Mouse (Mus musculus): ENCODE measurements around the gene Rnf126. TPM values are rescaled to one million over a fixed set of nuclear protein-coding genes. Genes with fewer than 3 reads are reported as not detected.

Gene Rnf126
- polyA plus RNA-seq, 1 experiment, result 49.6 TPM

DNA sequence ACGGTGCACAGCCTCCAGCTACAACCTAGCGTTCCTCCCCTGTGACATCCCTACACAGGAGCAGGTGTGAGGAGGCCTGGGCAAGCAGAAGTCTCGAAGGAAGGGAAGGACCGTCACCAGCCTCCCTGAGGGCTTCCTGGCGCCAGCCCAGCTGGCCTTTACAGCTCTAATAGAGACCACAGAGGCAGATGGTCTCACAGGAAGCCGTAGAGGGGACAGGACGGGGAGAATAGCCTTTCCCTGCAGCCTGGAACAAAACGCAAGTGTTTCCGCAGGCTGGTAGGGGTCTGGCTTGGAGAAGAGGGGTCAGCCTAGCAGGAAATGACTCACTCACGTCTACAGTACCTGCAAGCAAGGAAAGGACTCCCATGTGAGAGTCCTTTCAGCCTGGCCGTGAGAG lies 41.1 kb upstream of the Rnf126 start:
- TF ChIP-seq EP300 (IDR thresholded peaks at IDR 0.05; ENCODE audit: insufficient read depth, low read depth, low read length) (no peak), CTCF (IDR thresholded peaks at IDR 0.05; ENCODE audit: low read depth, low read length) (no peak), POLR2A (IDR thresholded peaks at IDR 0.05; ENCODE audit: insufficient read depth, low read length) (no peak)
- Histone ChIP-seq H3K4me1 (ENCODE audit: control insufficient read depth, insufficient read depth, low read length) (peaks cover under 1% of the 10 kb centered on the region), H3K9ac (ENCODE audit: low read depth, poor library complexity, severe bottlenecking) (no peak overlapping the region), H3K9me3 (replicated peaks; ENCODE audit: control insufficient read depth, insufficient read depth, low read length, poor library complexity, severe bottlenecking) (no peaks in the 10 kb centered on the region), H3K4me3 (ENCODE audit: low read depth, low read length) (no peak overlapping the region), H3K27me3 (ENCODE audit: control insufficient read depth, insufficient read depth, low read length, poor library complexity, severe bottlenecking) (no peaks in the 10 kb centered on the region), H3K36me3 (ENCODE audit: control insufficient read depth, insufficient read depth, low read length, poor library complexity, severe bottlenecking) (no peaks in the 10 kb centered on the region), H3K27ac (ENCODE audit: insufficient read depth, low read length) (no peak overlapping the region)

DNA sequence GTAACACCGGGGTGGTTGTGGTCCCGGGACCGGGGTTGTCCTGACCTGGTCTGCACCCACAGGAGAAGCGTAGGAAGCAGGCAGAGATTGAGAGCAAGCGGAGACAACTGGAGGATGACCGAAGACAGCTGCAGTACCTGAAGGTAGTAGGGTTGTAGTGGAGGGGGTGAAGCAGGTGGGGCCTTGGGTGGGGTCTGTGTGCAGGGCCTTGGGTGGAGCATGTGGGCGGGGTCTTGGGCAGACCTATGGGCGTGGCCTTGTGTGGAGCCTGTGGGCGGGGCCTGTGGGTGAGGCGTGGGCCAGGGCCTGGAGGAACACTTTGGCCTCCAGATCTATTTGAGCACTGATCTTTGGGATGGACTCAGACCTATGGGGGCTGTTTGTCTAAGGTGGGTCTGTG lies 40.2 kb upstream of the Rnf126 start:
- H3K27ac ChIP-seq (ENCODE audit: insufficient read depth, low read length), result no peak overlapping the region
- H3K36me3 ChIP-seq (ENCODE audit: control insufficient read depth, insufficient read depth, low read length, poor library complexity, severe bottlenecking), result no peaks in the 10 kb centered on the region
- H3K4me3 ChIP-seq (ENCODE audit: low read depth, low read length), result no peak overlapping the region
- H3K4me1 ChIP-seq (ENCODE audit: control insufficient read depth, insufficient read depth, low read length), result peaks cover 4% of the 10 kb centered on the region
- no peaks in the 10 kb centered on the region for H3K27me3 ChIP-seq (ENCODE audit: control insufficient read depth, insufficient read depth, low read length, poor library complexity, severe bottlenecking)
- no peaks in the 10 kb centered on the region for H3K9me3 ChIP-seq (replicated peaks; ENCODE audit: control insufficient read depth, insufficient read depth, low read length, poor library complexity, severe bottlenecking)
- H3K9ac ChIP-seq (ENCODE audit: low read depth, poor library complexity, severe bottlenecking), result no peak overlapping the region
- TF ChIP-seq EP300 (IDR thresholded peaks at IDR 0.05; ENCODE audit: insufficient read depth, low read depth, low read length) (no peak), POLR2A (IDR thresholded peaks at IDR 0.05; ENCODE audit: insufficient read depth, low read length) (no peak), CTCF (IDR thresholded peaks at IDR 0.05; ENCODE audit: low read depth, low read length) (no peak)

- no peaks in the 10 kb centered on the region for H3K9me3 ChIP-seq (replicated peaks; ENCODE audit: control insufficient read depth, insufficient read depth, low read length, poor library complexity, severe bottlenecking)
- no peak overlapping the region for H3K27ac ChIP-seq (ENCODE audit: insufficient read depth, low read length)
- peaks cover 4% of the 10 kb centered on the region for H3K4me1 ChIP-seq (ENCODE audit: control insufficient read depth, insufficient read depth, low read length)
- no peaks in the 10 kb centered on the region for H3K36me3 ChIP-seq (ENCODE audit: control insufficient read depth, insufficient read depth, low read length, poor library complexity, severe bottlenecking)
- no peak overlapping the region for H3K9ac ChIP-seq (ENCODE audit: low read depth, poor library complexity, severe bottlenecking)
- no peak overlapping the region for H3K4me3 ChIP-seq (ENCODE audit: low read depth, low read length)
- no peaks in the 10 kb centered on the region for H3K27me3 ChIP-seq (ENCODE audit: control insufficient read depth, insufficient read depth, low read length, poor library complexity, severe bottlenecking)
- no peak for TF ChIP-seq EP300 (IDR thresholded peaks at IDR 0.05; ENCODE audit: insufficient read depth, low read depth, low read length)
- TF ChIP-seq POLR2A (IDR thresholded peaks at IDR 0.05; ENCODE audit: insufficient read depth, low read length), result no peak
- TF ChIP-seq CTCF (IDR thresholded peaks at IDR 0.05; ENCODE audit: low read depth, low read length), result no peak
Measured at GRCm38 (mm10) chr10:79806331-79806730, 39.6 kb upstream of the Rnf126 start.

GRCm38 (mm10) chr10:79805636-79806035 lies 38.9 kb upstream of the Rnf126 start:
- Histone ChIP-seq H3K27me3 (ENCODE audit: control insufficient read depth, insufficient read depth, low read length, poor library complexity, severe bottlenecking) (no peaks in the 10 kb centered on the region), H3K36me3 (ENCODE audit: control insufficient read depth, insufficient read depth, low read length, poor library complexity, severe bottlenecking) (no peaks in the 10 kb centered on the region), H3K9ac (ENCODE audit: low read depth, poor library complexity, severe bottlenecking) (no peak overlapping the region), H3K27ac (ENCODE audit: insufficient read depth, low read length) (no peak overlapping the region), H3K9me3 (replicated peaks; ENCODE audit: control insufficient read depth, insufficient read depth, low read length, poor library complexity, severe bottlenecking) (no peaks in the 10 kb centered on the region), H3K4me3 (ENCODE audit: low read depth, low read length) (no peak overlapping the region), H3K4me1 (ENCODE audit: control insufficient read depth, insufficient read depth, low read length) (peaks cover 4% of the 10 kb centered on the region)
- no peak for TF ChIP-seq POLR2A (IDR thresholded peaks at IDR 0.05; ENCODE audit: insufficient read depth, low read length)
- TF ChIP-seq CTCF (IDR thresholded peaks at IDR 0.05; ENCODE audit: low read depth, low read length), result no peak
- TF ChIP-seq EP300 (IDR thresholded peaks at IDR 0.05; ENCODE audit: insufficient read depth, low read depth, low read length), result no peak

GRCm38 (mm10) chr10:79803716-79804323 lies 37.1 kb upstream of the Rnf126 start:
- no peaks in the 10 kb centered on the region for H3K27me3 ChIP-seq (ENCODE audit: control insufficient read depth, insufficient read depth, low read length, poor library complexity, severe bottlenecking)
- no peaks in the 10 kb centered on the region for H3K36me3 ChIP-seq (ENCODE audit: control insufficient read depth, insufficient read depth, low read length, poor library complexity, severe bottlenecking)
- H3K9ac ChIP-seq (ENCODE audit: low read depth, poor library complexity, severe bottlenecking), result no peak overlapping the region
- no peak overlapping the region for H3K27ac ChIP-seq (ENCODE audit: insufficient read depth, low read length)
- H3K4me3 ChIP-seq (ENCODE audit: low read depth, low read length), result no peak overlapping the region
- TF ChIP-seq EP300 (IDR thresholded peaks at IDR 0.05; ENCODE audit: insufficient read depth, low read depth, low read length), result no peak
- TF ChIP-seq CTCF (IDR thresholded peaks at IDR 0.05; ENCODE audit: low read depth, low read length), result no peak
- no peak for TF ChIP-seq POLR2A (IDR thresholded peaks at IDR 0.05; ENCODE audit: insufficient read depth, low read length)
- peaks cover 4% of the 10 kb centered on the region for H3K4me1 ChIP-seq (ENCODE audit: control insufficient read depth, insufficient read depth, low read length)
- no peaks in the 10 kb centered on the region for H3K9me3 ChIP-seq (replicated peaks; ENCODE audit: control insufficient read depth, insufficient read depth, low read length, poor library complexity, severe bottlenecking)

DNA sequence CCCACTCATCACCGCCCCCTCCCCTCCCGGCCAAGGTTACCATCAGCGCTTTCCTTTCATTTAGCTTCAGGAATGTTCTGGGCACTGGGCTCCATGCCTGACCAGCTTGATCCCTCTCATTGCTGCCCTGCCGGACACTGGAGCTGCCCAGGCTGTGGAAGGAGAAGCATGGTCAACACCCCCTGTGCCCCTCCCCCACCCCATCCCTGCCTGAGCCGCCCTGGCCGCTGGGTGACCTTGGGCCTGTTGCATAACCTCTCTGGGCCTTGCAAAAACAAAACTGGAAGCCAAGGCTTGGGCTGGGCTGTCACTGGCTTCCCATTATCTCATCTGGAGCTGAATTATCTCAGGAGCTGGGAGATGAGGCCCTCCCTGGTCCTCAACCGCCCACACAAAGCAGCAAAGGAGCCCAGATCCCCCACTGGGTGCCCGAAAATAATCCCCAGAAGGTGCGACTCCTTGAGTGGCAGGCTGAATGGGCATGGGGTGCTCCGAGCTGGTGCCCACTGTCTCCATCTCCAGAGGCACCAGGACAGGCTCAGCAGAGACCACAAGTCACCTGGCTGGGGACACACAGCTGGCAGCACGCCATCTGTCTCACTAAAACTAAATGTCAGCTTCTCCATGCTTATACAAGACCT lies 35.7 kb upstream of the Rnf126 start:
- Histone ChIP-seq H3K27ac (ENCODE audit: insufficient read depth, low read length) (peak overlapping the region; percentile 5; the same call in 1 of the 2 replicates), H3K27me3 (ENCODE audit: control insufficient read depth, insufficient read depth, low read length, poor library complexity, severe bottlenecking) (no peaks in the 10 kb centered on the region), H3K9ac (ENCODE audit: low read depth, poor library complexity, severe bottlenecking) (no peak overlapping the region), H3K36me3 (ENCODE audit: control insufficient read depth, insufficient read depth, low read length, poor library complexity, severe bottlenecking) (no peaks in the 10 kb centered on the region), H3K4me1 (ENCODE audit: control insufficient read depth, insufficient read depth, low read length) (peaks cover 7% of the 10 kb centered on the region), H3K4me3 (ENCODE audit: low read depth, low read length) (peak overlapping the region; percentile 17; the same call in 1 of the 2 replicates), H3K9me3 (replicated peaks; ENCODE audit: control insufficient read depth, insufficient read depth, low read length, poor library complexity, severe bottlenecking) (no peaks in the 10 kb centered on the region)
- no peak for TF ChIP-seq CTCF (IDR thresholded peaks at IDR 0.05; ENCODE audit: low read depth, low read length)
- peak; percentile 85 for TF ChIP-seq EP300 (IDR thresholded peaks at IDR 0.05; ENCODE audit: insufficient read depth, low read depth, low read length)
- TF ChIP-seq POLR2A (IDR thresholded peaks at IDR 0.05; ENCODE audit: insufficient read depth, low read length), result no peak
